In genomic region chr7:107568971-107569370, GRCm38 (mm10) we compare ENCODE assay signal across 14 mouse cellular contexts. TPM values are rescaled to one million over a fixed set of nuclear protein-coding genes. Genes with fewer than 3 reads are reported as not detected.
DNase-seq lines count a peak whose midpoint lies in the region; ATAC-seq and TF ChIP-seq lines count a peak whose summit lies in the region.
"Had no signal": no experiment of that assay in that cellular context is flagged by ENCODE, and none has a peak within 500 bp of the region (broad histone marks: within the 10 kb centered on the region; RNA-seq: fewer than 3 reads in every experiment).

No protein-coding gene starts in this region.

- 56% methylated on average over 4 of the region's 4 CpGs for WGBS in kidney, embryonic 14.5 days
- 12% methylated on average over 4 of the region's 4 CpGs for WGBS in cerebellum, adult 2 months
- 73% methylated on average over 4 of the region's 4 CpGs for WGBS in limb, embryonic 11.5 days
- WGBS in midbrain, embryonic 14.5 days: 79% methylated on average over 4 of the region's 4 CpGs

- peaks cover 5% of the 10 kb centered on the region; the same call in 1 of the 2 replicates for H3K9me3 ChIP-seq in kidney, embryonic 14.5 days (ENCODE audit: control insufficient read depth, low read length)
- H3K9me3 ChIP-seq in limb, embryonic 11.5 days (ENCODE audit: control insufficient read depth, low read length): no peaks in the 10 kb centered on the region
- H3K9me3 ChIP-seq in midbrain, embryonic 14.5 days (ENCODE audit: control insufficient read depth, low read length): no peaks in the 10 kb centered on the region

- DNase-seq in kidney, adult 11 months: no peak
- DNase-seq in cerebellum, adult 2 months: peak; percentile 29 to 42
- no peak for DNase-seq in limb, embryonic 11.5 days (ENCODE audit: low spot score)
- no peak for DNase-seq in embryo, embryonic 9.5 days (ENCODE audit: extremely low spot score)
- no peak for DNase-seq in right cerebral cortex, adult 18-20 months
- no peak for DNase-seq in midbrain, embryonic 14.5 days
- DNase-seq: right cerebral cortex, postnatal 25 days; thymus, postnatal 36 days had no signal

- no peak for TF ChIP-seq POLR2A in cerebellum, adult 2 months (IDR thresholded peaks at IDR 0.05; ENCODE audit: borderline replicate concordance, insufficient read depth, low read length)

- H3K27ac ChIP-seq in kidney, embryonic 14.5 days (ENCODE audit: low read depth, low read length): 0 out of 2 replicates have a peak overlapping the region, but pooled peaks have one; percentile 24
- no peak overlapping the region for H3K27ac ChIP-seq in cerebellum, adult 2 months (ENCODE audit: insufficient read depth, low read length)
- no peak overlapping the region for H3K27ac ChIP-seq in limb, embryonic 11.5 days (replicated peaks; ENCODE audit: low read depth, low read length)
- no peak overlapping the region for H3K27ac ChIP-seq in midbrain, embryonic 14.5 days (replicated peaks; ENCODE audit: low read depth, low read length)

- H3K4me1 ChIP-seq in kidney, embryonic 14.5 days (ENCODE audit: control insufficient read depth, insufficient read depth, low read length): peaks cover 15% of the 10 kb centered on the region
- H3K4me1 ChIP-seq in cerebellum, adult 2 months (ENCODE audit: control insufficient read depth, insufficient read depth, low read length): no peaks in the 10 kb centered on the region
- peaks cover 7% of the 10 kb centered on the region for H3K4me1 ChIP-seq in limb, embryonic 11.5 days (ENCODE audit: control insufficient read depth, insufficient read depth, low read length)
- no peaks in the 10 kb centered on the region for H3K4me1 ChIP-seq in midbrain, embryonic 14.5 days (ENCODE audit: control insufficient read depth, insufficient read depth, low read length)

- TF ChIP-seq CTCF in cerebellum, adult 2 months (IDR thresholded peaks at IDR 0.05; ENCODE audit: borderline replicate concordance, insufficient read depth, low read depth, low read length): no peak

- H3K4me2 ChIP-seq in kidney, embryonic 14.5 days (replicated peaks; ENCODE audit: low read depth, low read length): peak overlapping the region; percentile 52
- H3K4me2 ChIP-seq in limb, embryonic 11.5 days (ENCODE audit: low read depth, severe bottlenecking): peak overlapping the region; percentile 35; the same call in 1 of the 2 replicates
- H3K4me2 ChIP-seq in midbrain, embryonic 14.5 days (ENCODE audit: low read length): no peak overlapping the region

- H3K9ac ChIP-seq in kidney, embryonic 14.5 days (ENCODE audit: low read depth, low read length): peak overlapping the region; percentile 34; the same call in 1 of the 2 replicates
- no peak overlapping the region for H3K9ac ChIP-seq in limb, embryonic 11.5 days (ENCODE audit: low read length)
- H3K9ac ChIP-seq in midbrain, embryonic 14.5 days (replicated peaks; ENCODE audit: low read length): no peak overlapping the region

- ATAC-seq in kidney, embryonic 14.5 days (ENCODE audit: low FRiP score, low TSS enrichment): no peak
- peak; percentile 29; the same call in 1 of the 2 replicates for ATAC-seq in common myeloid progenitor, adult 5-6 weeks (replicated peaks; ENCODE audit: low read depth, poor library complexity, severe bottlenecking)
- no peak for ATAC-seq in limb, embryonic 11.5 days (ENCODE audit: insufficient number of reproducible peaks, low FRiP score, low TSS enrichment, low read depth)
- ATAC-seq in midbrain, embryonic 14.5 days (ENCODE audit: low FRiP score, low TSS enrichment): no peak

- H3K36me3 ChIP-seq in kidney, embryonic 14.5 days (ENCODE audit: control insufficient read depth, insufficient read depth, low read length): peaks cover 5% of the 10 kb centered on the region; the same call in 1 of the 2 replicates
- H3K36me3 ChIP-seq in limb, embryonic 11.5 days (ENCODE audit: control insufficient read depth, insufficient read depth, low read length): peaks cover 2% of the 10 kb centered on the region; the same call in 1 of the 2 replicates
- H3K36me3 ChIP-seq in midbrain, embryonic 14.5 days (ENCODE audit: control insufficient read depth, insufficient read depth, low read length): no peaks in the 10 kb centered on the region

- peak overlapping the region; percentile 42 for H3K4me3 ChIP-seq in kidney, embryonic 14.5 days (ENCODE audit: low read length)
- no peak overlapping the region for H3K4me3 ChIP-seq in cerebellum, adult 2 months (replicated peaks; ENCODE audit: insufficient read depth, low read depth, low read length)
- peak overlapping the region; percentile 8; the same call in 1 of the 2 replicates for H3K4me3 ChIP-seq in limb, embryonic 11.5 days (ENCODE audit: low read depth, low read length)
- H3K4me3 ChIP-seq in midbrain, embryonic 14.5 days (replicated peaks; ENCODE audit: low read depth, low read length): no peak overlapping the region

- no peaks in the 10 kb centered on the region for H3K27me3 ChIP-seq in kidney, embryonic 14.5 days (ENCODE audit: control insufficient read depth, insufficient read depth, low read length)
- no peaks in the 10 kb centered on the region; the same call in 1 of the 2 replicates for H3K27me3 ChIP-seq in cerebellum, adult 2 months (ENCODE audit: control insufficient read depth, insufficient read depth, low read length)
- no peaks in the 10 kb centered on the region for H3K27me3 ChIP-seq in limb, embryonic 11.5 days (ENCODE audit: control insufficient read depth, insufficient read depth, low read length)
- no peaks in the 10 kb centered on the region for H3K27me3 ChIP-seq in midbrain, embryonic 14.5 days (ENCODE audit: control insufficient read depth, insufficient read depth, low read length)

RNA-seq across cellular contexts. Expression of gene Olfml1, which starts 1.7 kb away (rescaled TPM):
- 17.5 and 24.8 TPM in 2 replicates for polyA plus RNA-seq in kidney, embryonic 14.5 days (2014; fragmentation: Nextera tagmentation; extraction: Ambion mirVana)
- polyA plus RNA-seq in cerebellum, adult 2 months (2012; rRNA removed): 11.4 and 13.4 TPM in 2 replicates
- not detected in 2 replicates for total RNA-seq in common myeloid progenitor, adult 5-6 weeks (2017)
- polyA plus RNA-seq in limb, embryonic 11.5 days (2014; fragmentation: Nextera tagmentation; extraction: Ambion mirVana): 26.0 TPM in 2 replicates
- 0.16 and 1.4 TPM in 2 replicates for polyA plus RNA-seq in midbrain, embryonic 14.5 days (2014; fragmentation: Nextera tagmentation; extraction: Ambion mirVana)
- total RNA-seq: MEL had no signal

RNA-seq across cellular contexts. Expression of gene Ppfibp2, which starts 26.0 kb away (rescaled TPM):
- 4.4 and 5.9 TPM in 2 replicates for polyA plus RNA-seq in kidney, embryonic 14.5 days (2014; fragmentation: Nextera tagmentation; extraction: Ambion mirVana)
- 10.0 and 12.5 TPM in 2 replicates for polyA plus RNA-seq in cerebellum, adult 2 months (2012; rRNA removed)
- total RNA-seq in common myeloid progenitor, adult 5-6 weeks (2017): 3.3 and 7.3 TPM in 2 replicates
- polyA plus RNA-seq in limb, embryonic 11.5 days (2014; fragmentation: Nextera tagmentation; extraction: Ambion mirVana): 18.3 and 18.8 TPM in 2 replicates
- 0.46 and 1.0 TPM in 2 replicates for polyA plus RNA-seq in midbrain, embryonic 14.5 days (2014; fragmentation: Nextera tagmentation; extraction: Ambion mirVana)
- total RNA-seq: MEL had no signal

RNA-seq across cellular contexts. Expression of gene 5330417H12Rik, which starts 56.0 kb away (rescaled TPM):
- not detected in 2 replicates for polyA plus RNA-seq in kidney, embryonic 14.5 days (2014; fragmentation: Nextera tagmentation; extraction: Ambion mirVana)
- polyA plus RNA-seq in cerebellum, adult 2 months (2012; rRNA removed): not detected in 2 replicates
- not detected in 2 replicates for total RNA-seq in common myeloid progenitor, adult 5-6 weeks (2017)
- not detected in 2 replicates for polyA plus RNA-seq in limb, embryonic 11.5 days (2014; fragmentation: Nextera tagmentation; extraction: Ambion mirVana)
- polyA plus RNA-seq in midbrain, embryonic 14.5 days (2014; fragmentation: Nextera tagmentation; extraction: Ambion mirVana): not detected in 2 replicates
- total RNA-seq: layer of hippocampus, adult 18-20 months; MEL; midbrain, postnatal 0 days had no signal
- polyA plus RNA-seq: frontal cortex, adult 2 months; midbrain, postnatal 0 days had no signal

Comparison
In these comparisons a context has a peak if more than half of its experiments do, and no peak if none do; other contexts are left out.
1. H3K4me3 ChIP-seq: peak in kidney, embryonic 14.5 days (single experiment) and limb, embryonic 11.5 days (single experiment); none in cerebellum, adult 2 months (single experiment) and midbrain, embryonic 14.5 days (single experiment).
2. DNase-seq: peak in cerebellum, adult 2 months (2 of 2); none in kidney, adult 11 months (single experiment), limb, embryonic 11.5 days (single experiment), embryo, embryonic 9.5 days (single experiment), right cerebral cortex, adult 18-20 months (single experiment) and midbrain, embryonic 14.5 days (single experiment).